Mouse (Mus musculus) adrenal gland, postnatal 25 days (tissue): ENCODE measurements around the gene Litaf. TPM values are rescaled to one million over a fixed set of nuclear protein-coding genes. Genes with fewer than 3 reads are reported as not detected.

Experiments used
- DNase-seq: peaks from one replicate; pipeline ENCODE4 v3.0.0; 2021; ENCODE audit warnings: mixed read lengths
- total RNA-seq: library from RNA; stranded (reverse); gene quantifications from 2 replicates; pipeline ENCODE4 v1.2.3, GENCODE M21; 2021

Gene Litaf
- total RNA-seq, 1 experiment from 2014 or later = 46.5 TPM

DNA sequence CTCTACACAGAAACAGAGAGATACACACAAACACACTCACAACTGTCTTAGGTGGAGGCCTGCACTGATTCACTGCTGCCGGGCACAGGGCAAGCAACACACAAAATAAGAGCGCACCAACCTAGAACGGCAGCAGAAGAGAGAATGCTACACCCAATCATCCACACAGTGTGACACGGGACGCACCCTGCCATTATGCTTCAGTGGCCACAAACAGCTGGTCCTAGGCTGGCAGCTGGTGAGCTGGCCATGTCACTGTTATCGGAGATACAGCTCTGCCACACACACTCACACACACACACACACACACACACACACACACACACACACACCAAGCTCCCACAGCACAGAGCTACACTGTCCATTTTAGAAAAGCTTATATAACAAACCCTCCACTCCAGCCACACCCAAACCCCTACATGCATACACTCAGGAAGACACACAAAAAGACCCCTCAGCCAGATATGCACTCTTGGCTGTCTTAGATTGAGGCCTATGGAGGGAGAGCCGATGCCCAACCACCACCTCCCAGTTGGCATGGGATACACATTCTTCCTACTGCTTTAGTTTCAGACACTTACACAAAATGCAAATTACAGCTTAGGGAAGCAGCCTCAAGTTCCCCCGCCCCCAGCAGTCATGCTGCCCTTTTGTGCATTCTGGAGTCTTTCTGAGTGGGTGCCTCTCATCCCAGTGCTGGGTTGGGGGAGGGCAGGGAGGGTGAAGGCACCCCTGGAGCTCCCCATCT is 108.8 kb downstream of the Litaf start:
- no peak for DNase-seq

- no peak for DNase-seq
These were observed 110.9 kb downstream of the Litaf start for GRCm38 (mm10) chr16:10955078-10955477.

GRCm38 (mm10) chr16:10952881-10953280 is 113.1 kb downstream of the Litaf start:
- DNase-seq = no peak

- no peak for DNase-seq
These were observed 113.9 kb downstream of the Litaf start for GRCm38 (mm10) chr16:10952071-10952470.

DNA sequence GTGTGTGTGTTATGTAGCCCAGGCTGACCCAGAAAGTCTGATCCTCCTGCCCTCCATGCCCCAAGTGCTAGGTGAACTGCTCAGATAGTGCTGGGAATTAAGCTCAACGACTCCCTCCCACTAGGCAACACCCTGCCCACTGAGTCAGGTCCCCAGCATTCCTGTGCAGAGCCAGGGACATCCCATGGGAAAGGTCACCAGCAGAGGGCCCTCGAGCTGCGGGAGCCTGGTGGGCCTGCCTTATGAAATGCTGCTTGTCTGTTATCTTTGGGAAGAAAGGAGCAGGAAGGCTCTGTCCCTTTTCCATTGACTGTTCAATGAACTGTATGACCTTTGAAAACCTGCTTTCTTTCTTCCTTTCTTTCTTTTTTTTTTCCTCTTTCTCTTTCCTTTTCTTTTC is 114.4 kb downstream of the Litaf start:
- DNase-seq = peak; percentile 82

- DNase-seq = no peak
These were observed 115.4 kb downstream of the Litaf start for GRCm38 (mm10) chr16:10950539-10950938.

- no peak for DNase-seq
These were observed 118.2 kb downstream of the Litaf start for GRCm38 (mm10) chr16:10947724-10948123.

DNA sequence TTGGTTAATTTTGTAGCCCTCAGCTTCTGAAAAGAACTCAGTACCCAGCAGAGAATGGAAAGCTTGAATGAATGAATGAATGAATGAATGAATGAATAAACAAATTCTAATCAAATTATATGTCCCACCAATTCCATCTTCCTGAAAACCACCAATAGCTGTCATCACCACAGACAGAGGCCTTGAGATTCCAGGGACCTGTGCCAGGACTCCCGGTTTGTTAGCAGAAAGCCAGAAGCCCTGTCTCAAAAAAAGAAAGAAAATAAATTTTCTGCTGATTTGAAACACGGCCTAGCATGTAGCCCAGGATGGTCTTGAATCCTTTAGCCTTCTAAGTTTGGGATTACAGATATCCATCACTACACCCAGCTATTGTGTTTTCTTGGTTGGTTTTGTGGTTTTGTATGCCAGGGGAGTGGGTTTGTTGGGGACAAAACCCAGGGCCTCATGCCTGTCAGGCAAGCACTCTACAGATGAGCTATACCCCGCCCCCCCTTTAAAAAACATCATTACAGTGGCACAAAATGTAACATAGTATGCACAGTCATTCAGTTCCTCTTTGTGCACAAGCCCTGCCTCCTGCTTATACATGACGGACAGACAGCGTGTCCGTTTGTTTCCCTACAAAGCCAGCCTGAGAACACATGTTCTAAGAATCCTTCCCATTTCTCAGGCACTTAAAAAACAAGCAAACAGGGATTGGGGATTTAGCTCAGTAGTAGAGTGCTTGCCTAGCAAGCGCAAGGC is 120.4 kb downstream of the Litaf start:
- peak; percentile 73 for DNase-seq

DNA sequence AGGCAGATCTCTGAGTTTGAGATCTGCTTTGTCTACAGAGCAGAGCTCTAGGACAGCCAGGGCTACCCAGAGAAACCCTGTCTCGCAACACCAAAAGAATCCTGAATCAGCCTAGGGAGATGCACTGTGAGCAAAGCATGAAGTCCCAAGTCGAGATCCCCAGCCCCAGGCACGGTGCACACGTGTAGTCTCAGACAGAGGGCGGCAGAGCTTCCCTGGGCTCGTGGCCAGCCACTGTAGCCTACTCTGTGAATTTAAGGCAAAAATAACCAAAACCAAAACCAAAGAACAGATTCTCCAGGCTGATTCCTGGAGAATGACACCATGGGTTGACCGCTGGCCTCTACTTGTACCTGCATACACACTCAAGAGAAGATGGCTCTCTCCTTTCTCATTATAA is 121.4 kb downstream of the Litaf start:
- no peak for DNase-seq

DNA sequence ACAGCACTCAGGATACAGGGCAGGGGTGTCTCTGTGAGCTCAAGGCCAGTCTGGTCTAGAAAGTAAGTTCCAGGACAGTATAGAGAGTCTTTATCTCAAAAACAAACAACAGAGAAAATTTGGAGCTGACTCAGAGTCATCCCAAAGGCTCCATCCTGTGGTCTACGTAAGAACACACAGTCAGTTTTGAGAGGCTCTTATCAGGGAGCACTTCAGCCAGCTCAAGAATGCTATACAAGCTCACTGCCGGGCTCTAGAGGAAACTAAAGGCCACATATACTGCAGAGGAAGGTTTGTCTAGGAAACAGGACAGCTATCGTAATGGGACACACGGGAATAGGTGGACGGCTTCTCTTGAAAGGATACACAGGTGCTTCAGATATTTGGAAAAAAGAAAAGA is 122.7 kb downstream of the Litaf start:
- DNase-seq = no peak

- DNase-seq = no peak
These were observed 125.3 kb downstream of the Litaf start for GRCm38 (mm10) chr16:10940661-10941060.

- DNase-seq = no peak
These were observed 126.0 kb downstream of the Litaf start for GRCm38 (mm10) chr16:10939932-10940331.

GRCm38 (mm10) chr16:10937497-10937896 is 128.5 kb downstream of the Litaf start:
- no peak for DNase-seq

DNA sequence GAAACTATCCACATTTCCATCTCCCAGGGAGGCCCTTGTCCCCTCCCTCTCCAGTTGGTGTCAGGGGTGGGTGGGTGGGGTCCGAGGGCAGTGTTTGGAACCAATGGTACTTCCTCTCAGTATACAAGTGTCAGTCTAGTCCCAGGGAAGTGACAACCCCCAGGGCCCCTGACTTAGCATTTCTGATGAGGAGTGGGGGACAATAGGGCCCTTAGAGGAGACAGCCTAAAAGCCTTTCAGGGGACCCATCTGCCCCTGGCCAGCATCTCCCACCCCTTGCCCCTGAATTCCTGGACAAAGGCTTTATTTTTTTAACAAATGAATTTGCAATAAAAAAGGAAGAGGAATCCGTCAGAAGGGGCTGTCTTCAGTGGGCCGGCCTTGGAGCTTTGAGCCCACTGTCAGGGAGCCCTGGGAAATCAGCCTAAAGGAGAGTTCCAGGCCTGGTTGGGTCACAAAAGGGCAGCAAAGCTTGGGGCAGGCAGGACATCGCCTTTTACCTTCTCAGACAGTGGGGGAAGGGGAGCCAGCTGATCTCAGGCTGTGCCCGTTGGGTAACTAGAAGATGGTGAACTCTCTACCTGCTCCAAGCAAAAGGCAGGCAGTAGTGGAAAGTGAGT is 129.1 kb downstream of the Litaf start:
- DNase-seq = no peak

- no peak for DNase-seq
These were observed 131.9 kb downstream of the Litaf start for GRCm38 (mm10) chr16:10934047-10934446.

GRCm38 (mm10) chr16:10933372-10933771 is 132.6 kb downstream of the Litaf start:
- DNase-seq = peak; percentile 58

DNA sequence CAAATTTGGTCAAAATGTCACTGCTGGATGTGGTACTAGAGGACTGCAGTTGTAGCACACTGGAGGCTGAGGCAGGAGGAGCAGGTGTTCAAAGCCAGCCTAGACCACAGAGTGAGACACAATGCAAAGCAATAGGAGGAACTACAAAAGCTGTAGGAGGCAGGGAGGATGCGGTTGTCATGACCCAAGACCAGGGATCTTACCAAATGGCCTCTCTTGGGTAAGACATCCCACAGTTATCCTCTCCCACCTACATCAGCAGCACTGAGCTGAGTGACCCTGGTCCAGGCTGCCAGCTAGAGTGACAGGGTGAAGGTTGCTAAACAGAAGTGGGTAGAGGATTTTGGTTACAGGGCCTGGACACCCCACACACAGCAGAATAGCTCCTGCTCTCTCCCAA is 138.9 kb downstream of the Litaf start:
- DNase-seq = no peak

DNA sequence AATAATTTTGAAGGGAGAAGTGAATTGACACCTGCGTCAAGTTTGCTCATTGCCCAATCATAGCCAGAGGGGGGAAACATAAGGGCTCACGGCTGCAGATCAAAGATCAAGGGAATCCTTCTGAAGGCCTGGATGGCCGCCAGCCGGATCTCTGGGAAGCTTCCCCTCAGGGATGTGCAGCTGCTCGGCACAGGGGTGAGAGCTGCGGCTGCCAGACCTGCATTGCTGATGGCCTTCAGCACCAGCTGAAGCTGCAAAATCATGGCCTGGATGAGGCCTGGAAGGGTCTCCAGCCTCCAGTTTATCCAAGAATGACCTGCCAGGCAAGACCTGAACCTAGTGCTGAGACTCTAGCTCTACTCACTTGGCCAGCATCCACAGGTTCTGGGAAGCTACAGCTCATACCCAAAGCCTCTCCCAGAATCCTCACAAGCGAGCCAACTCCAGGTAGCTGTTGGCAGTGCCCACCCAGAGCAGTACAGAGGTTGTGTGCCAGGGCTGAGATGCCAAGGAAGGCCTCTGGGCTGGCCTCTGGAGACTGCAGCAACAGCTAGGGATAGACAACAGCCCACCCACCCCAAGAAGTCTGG is 140.3 kb downstream of the Litaf start:
- DNase-seq = peak; percentile 74

GRCm38 (mm10) chr16:10923561-10923960 is 142.4 kb downstream of the Litaf start:
- DNase-seq = no peak

GRCm38 (mm10) chr16:10919856-10920255 is 146.1 kb downstream of the Litaf start:
- DNase-seq = no peak

DNA sequence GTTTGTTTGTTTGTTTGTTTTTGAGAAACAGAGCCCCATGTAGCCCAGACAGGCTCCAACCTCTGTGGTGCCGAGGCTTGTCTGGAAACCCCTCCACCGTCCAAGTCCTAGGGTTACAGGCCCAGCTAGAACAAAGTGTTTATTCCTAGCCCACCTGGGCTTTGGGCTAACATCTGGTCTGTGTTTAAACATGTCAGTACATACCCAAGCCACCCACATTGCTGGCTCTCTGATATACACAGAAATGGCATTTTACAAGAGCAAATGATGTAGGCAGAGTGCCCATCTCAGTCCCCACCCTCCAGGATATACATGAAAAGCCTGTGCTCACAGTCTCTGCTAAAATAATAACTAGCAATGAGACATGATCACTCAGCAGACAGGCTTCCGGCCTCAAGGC is 149.7 kb downstream of the Litaf start:
- no peak for DNase-seq

DNA sequence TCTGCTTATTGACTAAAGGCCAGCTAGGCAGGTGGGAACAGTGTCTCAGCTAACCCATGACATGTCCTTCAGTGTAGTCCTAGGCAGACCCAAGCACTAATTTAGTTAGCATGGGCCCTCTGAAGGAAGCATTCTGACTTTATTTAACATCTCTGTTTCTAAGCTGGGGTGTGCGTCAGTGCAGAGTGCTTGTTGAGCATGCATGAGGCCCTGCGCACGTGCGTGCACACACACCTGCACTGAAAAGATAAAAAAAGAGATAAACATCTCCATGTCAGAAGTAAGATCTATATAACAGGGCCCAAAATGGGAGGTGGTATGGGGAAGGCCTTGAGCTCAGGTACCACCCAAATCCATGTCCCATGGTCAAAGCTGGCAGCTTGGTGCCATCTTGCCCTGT is 150.9 kb downstream of the Litaf start:
- DNase-seq = no peak

GRCm38 (mm10) chr16:10911061-10911460 is 154.9 kb downstream of the Litaf start:
- DNase-seq = no peak
